Mouse (Mus musculus) left cerebral cortex, postnatal 36 days (tissue): ENCODE measurements around the gene Kcnk1. TPM values are rescaled to one million over a fixed set of nuclear protein-coding genes. Genes with fewer than 3 reads are reported as not detected.

Source experiments
- DNase-seq, 2 experiments: peaks; one replicate each; pipeline ENCODE4 v3.0.0; 2021 to 2022; ENCODE audit warnings: low spot score in 2 of 2, mixed read lengths in 1 of 2
- intact Hi-C: fragments of 180-260 bp; cut with DNase I; formaldehyde crosslinking; loops from one replicate; pipeline ENCODE4 v1.15.1; 2025
- total RNA-seq, 2 experiments: library from RNA; stranded (reverse); gene quantifications; 2 replicates each; pipeline ENCODE4 v1.2.3; 2021

Gene Kcnk1
- total RNA-seq, 2 experiments from 2014 or later, result 86.8 to 102 TPM

DNA sequence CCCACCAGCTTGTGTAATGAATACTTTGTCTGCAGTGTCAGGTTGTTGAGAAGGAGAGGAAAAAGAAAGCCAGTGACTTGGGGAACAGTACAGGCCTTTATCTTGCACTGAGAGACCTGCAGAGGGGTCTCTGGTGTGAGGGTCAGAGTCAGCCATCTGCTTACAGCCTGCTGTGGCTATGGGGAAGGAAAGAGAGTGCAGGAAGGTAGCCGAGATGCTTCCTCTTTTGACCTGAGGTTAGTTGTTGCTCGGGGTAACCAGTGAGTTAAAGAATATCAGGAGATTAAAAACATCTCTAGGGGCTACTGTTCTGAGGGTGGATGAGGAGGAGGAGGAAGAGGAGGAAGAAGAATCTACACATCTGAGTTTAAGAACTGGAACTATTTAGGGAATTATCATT lies 7.0 kb upstream of the Kcnk1 start:
- DNase-seq, result no peak
- intact Hi-C loops, result no loop called here

DNA sequence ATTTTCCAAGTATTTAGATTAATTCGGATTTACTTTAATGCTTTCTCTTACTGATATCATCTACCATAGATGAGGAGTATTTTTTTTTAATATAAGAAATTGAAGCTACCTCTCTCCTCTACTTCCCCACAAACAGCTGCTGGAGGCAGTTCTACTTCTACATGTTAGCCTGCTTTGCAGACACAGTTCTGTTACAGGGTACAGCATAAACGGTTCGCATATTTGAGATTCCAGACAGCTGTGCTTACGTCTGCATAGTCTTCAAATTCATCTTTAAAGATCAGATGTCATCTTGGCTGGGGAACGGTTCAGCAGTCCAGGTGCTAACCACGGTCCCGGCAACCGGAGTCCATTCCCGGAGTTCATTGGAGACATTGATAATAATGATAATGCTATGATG lies 1.3 kb upstream of the Kcnk1 start:
- intact Hi-C loops, result no loop called here
- DNase-seq, result no peak

DNA sequence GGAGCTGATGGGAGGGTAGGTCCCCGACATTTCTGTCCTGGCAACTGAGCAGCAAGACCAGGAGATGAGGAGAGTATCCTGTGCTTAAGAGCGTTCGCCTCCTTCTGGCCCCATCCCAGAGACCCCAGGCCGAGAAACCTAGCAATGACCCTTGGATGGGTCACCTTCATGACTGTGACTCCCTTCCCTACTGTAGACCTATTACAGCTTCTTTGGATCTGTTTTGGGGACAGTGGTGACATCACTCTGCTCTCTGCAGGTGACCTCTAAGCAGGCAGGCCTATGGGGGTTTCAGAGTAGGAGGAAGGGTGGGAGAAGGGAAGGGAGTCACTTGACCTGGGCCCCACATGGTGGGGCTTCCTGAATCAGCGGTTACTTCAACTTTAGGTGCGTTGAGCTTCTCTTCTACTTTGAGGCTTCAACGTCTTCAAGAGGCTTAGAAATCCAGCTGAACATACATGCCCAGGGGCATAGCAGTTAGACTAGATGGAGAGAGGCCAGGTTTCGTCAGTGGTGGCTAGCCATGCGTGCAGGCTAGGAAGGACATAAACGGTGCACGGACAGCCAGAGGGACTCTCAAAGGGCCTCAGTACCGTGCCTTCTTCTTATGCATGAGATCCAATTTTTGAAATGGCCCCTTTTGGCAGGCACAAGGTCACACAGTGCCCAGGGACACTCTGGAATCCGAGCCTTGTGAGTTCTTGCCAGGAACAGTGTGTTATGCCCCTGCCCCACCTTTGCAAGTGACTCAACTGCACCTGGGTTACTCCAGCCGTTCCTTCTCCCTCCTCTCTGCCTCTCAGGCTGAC lies 1.3 kb downstream of the Kcnk1 start:
- intact Hi-C loops, result no loop called here

DNA sequence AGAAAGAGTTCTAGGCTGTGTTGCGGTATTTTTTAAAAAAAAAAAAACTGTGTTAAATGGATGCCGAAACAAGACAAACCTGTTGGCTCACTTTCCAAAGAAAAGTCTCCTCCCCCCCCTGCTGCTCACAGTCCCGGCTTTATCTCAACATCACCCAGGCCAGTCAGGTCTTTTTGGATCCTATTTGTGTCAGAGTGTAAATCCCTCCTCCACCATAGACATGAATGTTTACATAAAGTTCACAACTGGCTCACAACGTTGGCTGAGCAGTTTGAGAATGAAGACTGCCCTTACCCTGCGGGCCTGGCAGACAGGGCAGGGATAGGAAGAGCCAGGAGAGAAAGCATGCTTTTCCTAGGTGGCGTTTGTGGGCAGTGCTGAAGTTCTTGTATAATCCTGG lies 2.0 kb downstream of the Kcnk1 start:
- peak in 1 of 2 experiments; percentile 28 for DNase-seq
- intact Hi-C loops, result no loop called here

More for the DNA sequence above, 1.3 kb downstream of the Kcnk1 start:
- peak; percentile 33 to 34 for DNase-seq

DNA sequence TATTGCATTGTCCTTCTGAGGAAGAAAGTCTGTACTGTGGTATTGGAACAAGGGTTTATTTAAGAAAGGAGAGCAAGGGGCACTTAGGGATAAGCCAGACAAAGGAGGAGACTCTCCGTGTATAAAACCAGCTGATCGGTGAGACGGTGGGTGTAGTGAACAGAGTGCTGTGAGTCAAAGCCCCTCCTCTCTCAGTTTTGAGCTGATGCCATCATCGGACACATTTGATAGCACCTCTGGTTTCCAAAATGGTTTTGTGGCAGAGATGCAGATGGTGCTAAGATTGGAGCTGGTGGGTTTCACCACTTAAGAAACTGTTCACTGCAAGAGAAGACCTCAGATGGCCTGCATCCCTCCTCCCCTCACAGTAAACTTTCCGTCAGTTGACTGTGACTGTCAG lies 2.6 kb downstream of the Kcnk1 start:
- DNase-seq, result no peak

DNA sequence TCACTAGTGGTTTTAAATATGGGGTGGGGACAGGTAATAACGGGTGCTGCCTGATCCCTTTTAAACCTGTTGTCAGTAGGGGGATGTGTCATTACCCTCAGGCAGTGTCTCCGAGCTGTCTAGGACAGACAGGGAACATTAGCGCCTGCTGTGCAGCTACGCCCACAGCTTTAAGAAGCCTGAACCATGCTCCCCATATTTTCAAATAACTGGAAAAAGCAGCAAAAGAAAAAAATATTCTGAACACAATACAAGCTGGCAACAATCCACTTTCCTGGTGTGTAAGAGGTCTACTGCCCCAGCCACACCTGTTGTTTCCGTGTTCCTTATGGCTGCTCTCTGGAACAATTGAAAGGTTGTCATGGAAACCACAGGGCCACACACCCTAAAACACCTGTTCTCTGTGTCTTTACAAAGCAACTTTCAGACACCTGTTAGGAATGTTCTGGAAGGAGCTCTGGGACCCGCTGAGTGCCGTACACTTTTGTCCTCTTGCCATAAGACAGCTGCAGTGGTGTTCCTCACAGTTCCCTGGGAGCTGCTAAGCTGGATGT lies 4.9 kb downstream of the Kcnk1 start:
- no peak for DNase-seq
- intact Hi-C loops, result no loop called here

More for the DNA sequence above, 2.6 kb downstream of the Kcnk1 start:
- intact Hi-C loops, result no loop called here

DNA sequence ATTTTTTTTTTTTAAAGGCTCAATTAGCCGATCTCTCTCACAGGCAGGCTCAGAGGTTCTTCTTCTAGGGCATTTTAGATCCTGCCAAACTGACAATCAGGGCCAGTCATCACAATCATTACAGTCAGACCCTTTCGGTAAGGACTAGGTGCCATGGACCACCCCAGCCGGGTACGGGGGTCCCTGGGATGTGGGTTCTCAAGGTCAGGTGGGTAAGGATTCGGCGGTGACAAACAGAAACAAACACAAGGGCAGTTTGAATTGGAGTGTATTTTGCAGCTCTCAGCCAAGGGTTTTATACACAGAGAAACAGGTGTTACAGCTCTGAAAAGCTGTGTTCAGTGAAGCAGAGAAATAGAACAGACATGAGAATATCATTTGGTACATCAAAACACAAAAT lies 8.6 kb downstream of the Kcnk1 start:
- intact Hi-C loops, result no loop called here
- no peak for DNase-seq

DNA sequence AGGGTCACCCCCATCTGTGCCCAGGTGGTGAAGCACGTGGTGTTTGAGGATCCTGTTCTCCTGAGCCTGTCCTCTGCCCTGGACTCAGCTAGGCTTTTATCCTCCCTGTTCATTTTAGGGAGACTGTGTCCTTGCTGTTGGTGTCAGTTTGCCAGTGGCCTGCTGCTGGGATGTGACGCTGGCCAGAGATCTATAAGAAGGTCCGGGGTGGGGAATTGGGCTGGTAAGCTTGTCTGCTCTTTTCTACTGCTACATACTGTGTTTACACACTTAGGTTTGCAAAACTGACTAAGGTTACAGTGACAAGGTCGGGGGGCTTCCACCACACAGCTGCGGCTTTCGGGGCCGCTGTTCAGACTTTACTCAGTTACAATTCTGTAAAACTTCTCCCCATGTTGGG lies 10.0 kb downstream of the Kcnk1 start:
- no peak for DNase-seq
- intact Hi-C loops, result no loop called here

DNA sequence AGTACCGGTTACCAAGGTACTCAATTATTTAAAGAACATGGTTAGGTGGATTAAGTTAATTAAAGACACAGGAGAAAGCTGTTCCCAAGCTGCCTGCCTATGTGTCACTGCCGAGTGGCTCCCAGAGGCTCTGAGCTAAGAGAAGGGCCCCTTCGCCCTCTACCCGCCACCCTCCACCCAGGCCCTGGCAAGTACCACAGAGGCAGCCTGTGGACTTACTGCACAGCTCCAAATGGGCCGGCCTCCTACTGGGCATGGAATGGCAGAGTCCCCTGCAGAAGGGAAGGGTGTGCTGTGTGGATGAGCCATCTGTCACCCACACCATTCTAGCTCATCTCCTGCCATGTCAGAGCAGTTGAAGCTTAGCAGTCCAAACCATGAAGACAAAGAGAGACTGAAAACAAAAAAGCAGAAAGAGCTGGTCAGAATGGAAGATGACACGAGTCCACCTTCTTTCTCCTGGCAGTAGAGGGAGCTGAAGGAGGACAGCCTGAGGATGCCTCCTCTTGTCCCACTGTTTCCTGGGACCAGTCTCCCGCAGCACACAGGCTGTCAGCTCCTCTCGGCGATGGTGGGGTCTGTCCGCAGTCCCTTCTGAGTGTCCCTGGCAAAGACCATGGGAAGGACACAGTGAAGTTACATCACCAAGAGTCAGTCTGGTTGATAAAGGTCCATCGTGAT lies 11.5 kb downstream of the Kcnk1 start:
- peak in 1 of 2 experiments; percentile 48 for DNase-seq
- intact Hi-C loops, result no loop called here

DNA sequence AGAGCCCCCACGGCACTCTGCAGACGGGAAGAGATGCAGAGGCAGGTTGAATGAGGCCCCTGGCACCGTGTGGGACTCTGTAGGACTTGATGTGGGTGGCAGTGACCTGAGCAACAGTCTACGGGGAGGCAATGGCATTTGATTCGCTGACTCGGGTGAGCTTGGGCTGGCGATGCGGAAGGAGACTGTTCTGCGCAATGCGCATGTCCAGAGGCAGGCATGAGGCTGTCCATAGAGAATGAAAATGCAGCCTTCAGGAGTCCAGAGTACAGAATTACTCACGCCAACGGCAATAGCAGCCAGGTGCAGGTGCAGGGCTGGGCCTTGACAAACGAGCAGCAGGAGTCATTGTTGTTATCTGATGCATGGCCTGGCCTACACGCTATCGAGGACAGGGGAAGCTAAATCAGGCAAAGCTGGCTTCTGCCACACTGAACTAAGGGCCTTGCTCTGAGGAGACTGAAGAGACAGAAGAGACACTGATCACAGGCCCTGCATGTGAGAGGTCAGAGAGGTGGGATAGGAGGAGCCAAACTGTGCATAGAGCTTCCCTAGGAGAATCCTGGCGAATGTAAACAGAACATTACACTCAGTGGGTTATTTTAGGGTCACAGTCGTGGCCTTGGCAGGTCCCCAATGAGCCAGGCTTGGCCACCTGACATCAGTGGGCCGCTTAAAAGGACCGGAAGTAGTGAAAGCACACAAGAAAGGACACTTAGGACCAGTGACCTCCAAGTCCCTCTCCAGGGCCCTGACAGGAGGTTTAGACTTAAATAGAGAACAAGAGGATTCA lies 12.8 kb downstream of the Kcnk1 start:
- intact Hi-C loops, result no loop called here
- DNase-seq, result no peak

DNA sequence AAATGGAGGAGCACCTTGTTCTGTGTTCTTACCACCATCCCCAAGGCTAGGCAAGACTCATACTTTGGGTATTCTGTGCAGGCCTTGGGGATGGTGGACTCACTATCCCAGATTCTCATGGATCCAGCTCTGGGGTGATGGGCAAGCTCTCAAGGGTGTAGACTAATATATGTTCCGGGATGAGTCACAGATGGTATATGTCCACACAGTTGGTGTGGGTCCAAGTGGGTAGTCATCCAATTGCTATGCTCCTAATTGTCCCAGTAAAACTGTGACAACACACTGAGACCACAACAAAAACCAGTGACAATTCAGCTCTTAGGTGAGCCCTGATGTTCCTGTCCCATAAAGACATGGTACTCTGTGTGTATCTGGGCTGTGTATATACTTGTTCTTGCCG lies 14.0 kb downstream of the Kcnk1 start:
- DNase-seq, result no peak
- intact Hi-C loops, result no loop called here

DNA sequence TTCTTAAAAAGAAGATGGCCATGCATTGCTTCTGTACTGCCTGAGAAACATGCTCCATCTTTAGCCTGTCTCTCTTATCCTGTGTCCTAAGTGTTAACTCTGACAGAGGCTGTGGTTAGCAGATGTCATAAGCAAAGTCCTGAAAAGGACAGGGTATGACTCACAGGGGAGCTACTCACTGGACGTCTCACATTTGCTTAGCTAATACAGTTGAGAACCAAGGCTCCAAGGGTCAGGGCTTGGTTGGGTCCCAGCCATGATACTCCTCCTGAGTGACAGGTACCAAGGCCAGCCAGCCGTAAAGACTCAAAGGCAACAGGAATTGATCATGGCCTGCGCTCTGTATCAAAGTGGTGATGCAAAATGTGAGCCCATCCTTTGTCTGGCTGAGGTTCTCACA lies 15.9 kb downstream of the Kcnk1 start:
- DNase-seq, result no peak
- intact Hi-C loops, result no loop called here

DNA sequence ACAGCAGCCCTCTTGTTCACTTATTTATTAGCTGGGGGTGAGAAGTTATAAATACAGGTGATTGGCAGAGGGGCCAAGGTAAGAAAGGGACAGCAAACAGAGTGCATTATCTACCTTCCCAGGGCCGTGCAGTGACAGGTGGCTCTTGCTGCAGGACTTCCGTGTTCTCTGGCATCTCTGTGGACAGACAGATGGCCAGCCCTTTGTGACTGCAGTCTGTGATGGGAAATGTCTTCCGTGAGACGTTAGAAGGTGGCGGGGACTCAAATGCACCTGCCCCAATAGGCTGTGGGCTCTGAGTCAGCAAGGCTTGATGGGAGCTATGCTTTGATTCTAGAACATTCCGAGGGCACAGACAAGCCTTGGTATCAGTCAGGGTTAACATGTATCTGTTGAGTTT lies 17.4 kb downstream of the Kcnk1 start:
- DNase-seq, result no peak
- intact Hi-C loops, result no loop called here

DNA sequence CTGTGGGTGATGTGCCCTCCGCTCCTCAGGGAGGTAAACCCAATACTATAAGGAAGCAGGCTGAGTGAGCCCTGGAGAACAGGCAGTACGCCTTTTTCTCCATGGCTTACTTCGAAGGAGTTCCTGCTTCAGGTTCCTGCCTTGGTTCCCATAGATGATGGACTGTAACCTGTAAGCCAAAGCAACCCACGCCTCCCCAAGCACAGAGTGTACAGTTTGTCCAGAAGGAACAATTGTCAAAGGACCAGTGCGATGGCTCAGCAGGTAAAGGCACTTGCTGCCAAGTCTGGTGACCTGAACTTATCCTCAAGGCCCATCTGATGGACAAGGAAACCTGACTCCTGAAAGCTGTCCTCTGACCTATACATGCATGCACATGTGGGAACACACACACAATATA lies 18.7 kb downstream of the Kcnk1 start:
- DNase-seq, result no peak
- intact Hi-C loops, result no loop called here

DNA sequence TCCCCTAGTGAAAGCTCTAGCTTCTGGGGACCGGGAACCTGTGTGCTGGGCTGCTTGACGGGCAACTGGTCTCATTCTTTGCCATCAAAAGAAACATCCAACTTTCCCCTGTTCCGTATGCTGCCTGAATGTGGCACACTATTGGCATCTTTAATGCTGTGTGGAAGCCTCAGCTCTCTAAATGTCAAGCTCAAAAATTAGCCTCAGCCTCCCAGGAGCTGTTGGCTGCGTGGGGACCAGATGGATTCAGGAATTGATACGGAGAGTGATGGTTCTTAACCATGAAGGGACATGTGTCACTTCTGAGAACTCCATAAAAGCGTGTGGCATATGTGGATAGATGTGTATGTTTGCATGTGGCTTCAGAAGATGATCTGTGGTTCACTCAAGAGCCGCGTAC lies 27.0 kb downstream of the Kcnk1 start:
- intact Hi-C loops, result no loop called here
- DNase-seq, result no peak

DNA sequence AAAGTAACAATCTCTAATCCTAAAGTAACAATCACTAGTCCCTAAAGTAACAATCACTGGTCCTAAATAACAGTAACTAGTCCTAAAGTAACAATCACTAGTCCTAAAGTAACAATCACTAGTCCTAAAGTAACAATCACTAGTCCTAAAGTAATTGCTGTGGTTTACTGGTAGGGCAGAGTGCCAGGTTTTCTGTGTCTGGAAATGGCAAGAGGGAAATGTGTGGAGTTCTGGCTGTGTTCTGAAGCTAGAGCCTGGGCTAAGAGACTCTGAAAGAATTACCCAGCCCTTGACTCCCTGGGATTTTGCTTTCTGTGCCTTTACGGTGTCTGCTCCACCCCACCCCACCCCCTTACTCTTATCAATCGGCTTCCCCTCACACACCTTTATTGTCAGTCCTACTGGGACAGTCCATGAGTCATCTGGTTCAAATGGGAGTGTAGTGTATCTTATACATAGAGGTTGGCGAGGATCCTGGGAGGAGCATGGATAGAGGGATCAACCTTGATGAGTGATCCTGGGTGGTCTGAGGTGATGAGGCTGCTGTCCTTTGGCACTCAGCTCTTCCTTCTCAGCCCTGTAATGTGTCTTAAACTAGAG lies 28.8 kb downstream of the Kcnk1 start:
- DNase-seq, result no peak

DNA sequence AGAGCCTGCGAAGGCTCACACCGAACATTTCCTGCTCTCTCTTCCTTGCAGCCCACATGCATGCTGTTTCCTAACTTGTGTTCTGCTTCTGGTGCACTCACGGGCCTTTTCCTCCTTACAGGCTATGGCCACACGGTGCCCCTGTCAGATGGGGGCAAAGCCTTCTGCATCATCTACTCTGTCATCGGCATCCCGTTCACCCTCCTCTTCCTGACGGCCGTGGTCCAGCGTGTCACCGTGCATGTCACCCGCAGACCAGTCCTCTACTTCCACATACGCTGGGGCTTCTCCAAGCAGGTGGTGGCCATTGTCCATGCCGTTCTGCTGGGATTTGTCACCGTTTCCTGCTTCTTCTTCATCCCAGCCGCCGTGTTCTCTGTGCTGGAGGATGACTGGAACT lies 29.9 kb downstream of the Kcnk1 start:
- DNase-seq, result no peak
- intact Hi-C loops, result no loop called here

More for the DNA sequence above, 28.8 kb downstream of the Kcnk1 start:
- intact Hi-C loops, result no loop called here

DNA sequence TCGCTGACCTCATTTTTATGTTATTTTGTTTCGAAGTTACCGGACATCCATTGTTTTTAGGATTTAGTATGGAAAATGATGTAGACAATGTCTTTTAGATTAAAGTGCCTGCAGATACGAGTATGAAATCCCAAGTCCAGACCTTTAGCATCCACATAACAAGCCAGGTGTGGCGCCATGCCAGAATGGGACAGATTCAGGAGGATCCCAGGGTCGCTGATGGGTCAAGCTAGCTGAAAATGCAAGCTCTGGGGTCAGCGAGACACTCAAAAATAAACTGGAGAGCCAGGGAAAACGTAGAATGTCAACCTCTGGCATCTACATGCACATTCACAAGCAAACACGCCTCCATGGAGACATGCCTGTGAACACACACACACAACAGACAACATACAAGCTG lies 31.2 kb downstream of the Kcnk1 start:
- DNase-seq, result no peak
- intact Hi-C loops, result no loop called here

DNA sequence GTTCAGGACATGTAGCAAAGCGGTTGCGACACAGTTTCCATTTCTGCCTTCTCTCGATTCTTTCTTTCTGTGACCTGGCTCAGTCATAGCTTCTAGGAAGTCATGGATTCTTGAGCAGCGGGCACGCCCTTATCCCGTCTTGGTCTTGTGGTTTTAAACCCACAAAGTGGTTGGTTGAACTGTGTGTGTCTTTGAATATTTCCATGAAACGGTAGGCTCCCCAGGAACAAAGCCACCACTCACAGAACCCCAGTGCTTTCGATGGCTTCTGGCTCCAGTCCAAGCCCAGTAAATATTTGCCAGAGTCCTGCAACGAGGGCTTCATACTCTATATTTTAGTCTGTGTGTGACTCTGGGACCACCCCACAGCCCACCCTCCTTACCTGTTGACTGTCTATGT lies 31.6 kb downstream of the Kcnk1 start:
- intact Hi-C loops, result no loop called here
- no peak for DNase-seq

DNA sequence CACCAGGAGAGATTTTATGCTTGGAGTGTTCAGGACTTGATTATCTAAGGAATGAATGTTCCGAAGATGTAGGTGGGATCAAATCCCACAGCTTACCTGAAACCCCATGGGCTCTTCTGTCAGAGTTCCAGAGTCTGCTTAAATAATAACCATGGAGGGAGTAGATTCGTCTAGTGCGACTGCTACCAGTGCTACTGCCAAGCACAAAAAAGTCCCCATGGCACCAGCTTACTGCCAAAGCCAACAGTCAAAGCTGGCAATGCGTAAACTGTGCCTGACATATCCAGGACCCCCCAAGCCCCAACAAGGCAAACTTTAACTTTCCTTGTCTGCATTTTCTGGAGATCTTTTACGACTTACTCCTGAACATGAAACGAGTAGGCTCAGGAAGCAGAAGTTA lies 32.5 kb downstream of the Kcnk1 start:
- intact Hi-C loops, result no loop called here
- DNase-seq, result no peak
